Mouse (Mus musculus): ENCODE measurements around the gene Slc22a13.

Gene Slc22a13

DNA sequence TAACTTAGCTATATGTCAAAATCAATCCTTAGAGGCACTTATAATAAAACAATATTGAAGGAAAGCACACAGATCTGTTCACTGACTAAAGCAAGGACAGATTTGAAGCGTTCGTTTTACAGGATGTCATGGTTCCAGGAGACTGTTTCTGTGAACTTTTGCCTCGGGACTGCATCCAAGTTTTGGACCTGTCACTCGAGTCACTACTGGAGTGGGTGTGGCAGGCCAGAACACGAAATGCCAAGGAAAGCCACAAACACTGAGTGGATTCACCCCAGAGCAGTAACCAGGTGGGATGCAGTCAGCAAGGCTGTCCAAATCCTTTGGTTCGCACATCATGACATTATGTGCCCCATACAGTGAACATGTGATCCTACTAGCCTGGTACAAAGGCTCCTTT is 5.7 kb upstream of the Slc22a13 start:
- no peak for TF ChIP-seq CTCF (conservative IDR thresholded peaks at IDR 0.05; ENCODE audit: low read length)
- TF ChIP-seq POU5F1 (IDR thresholded peaks at IDR 0.05; ENCODE audit: borderline replicate concordance, low read length) = no peak
- no peak for TF ChIP-seq NANOG (IDR thresholded peaks at IDR 0.05; ENCODE audit: borderline replicate concordance, low read length)

DNA sequence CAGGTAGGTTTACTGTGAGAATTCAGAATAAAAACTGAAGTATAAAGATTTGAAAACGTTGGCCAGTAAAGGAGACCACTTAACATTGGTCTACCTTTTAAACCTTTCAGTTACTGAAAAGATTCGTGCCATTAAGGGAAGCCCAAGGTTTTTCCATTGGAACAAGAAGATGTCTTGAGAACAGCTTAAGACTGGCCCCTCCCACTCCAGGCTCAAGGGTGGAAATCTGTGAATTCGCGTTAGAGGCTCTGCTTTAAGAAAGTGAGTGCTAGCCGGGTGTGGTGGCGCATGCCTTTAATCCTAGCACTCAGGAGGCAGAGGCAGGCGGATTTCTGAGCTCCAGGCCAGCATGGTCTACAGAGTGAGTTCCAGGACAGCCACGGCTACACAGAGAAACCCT is 4.1 kb upstream of the Slc22a13 start:
- no peaks in the 10 kb centered on the region for H3K27me3 ChIP-seq (ENCODE audit: insufficient read depth, low read length)
- TF ChIP-seq NANOG (IDR thresholded peaks at IDR 0.05; ENCODE audit: borderline replicate concordance, low read length) = no peak
- no peak for TF ChIP-seq CTCF (conservative IDR thresholded peaks at IDR 0.05; ENCODE audit: low read length)
- TF ChIP-seq POU5F1 (IDR thresholded peaks at IDR 0.05; ENCODE audit: borderline replicate concordance, low read length) = no peak
- H3K9me3 ChIP-seq (ENCODE audit: low read length) = peaks cover 75% of the 10 kb centered on the region

More for the DNA sequence above, 5.7 kb upstream of the Slc22a13 start:
- H3K9me3 ChIP-seq (ENCODE audit: low read length) = peaks cover 75% of the 10 kb centered on the region
- no peaks in the 10 kb centered on the region for H3K36me3 ChIP-seq (ENCODE audit: insufficient read depth, low read length)
- no peaks in the 10 kb centered on the region for H3K4me1 ChIP-seq (replicated peaks; ENCODE audit: low read depth, low read length)
- H3K4me3 ChIP-seq (replicated peaks; ENCODE audit: low read length) = no peak overlapping the region
- no peaks in the 10 kb centered on the region for H3K27me3 ChIP-seq (ENCODE audit: insufficient read depth, low read length)

DNA sequence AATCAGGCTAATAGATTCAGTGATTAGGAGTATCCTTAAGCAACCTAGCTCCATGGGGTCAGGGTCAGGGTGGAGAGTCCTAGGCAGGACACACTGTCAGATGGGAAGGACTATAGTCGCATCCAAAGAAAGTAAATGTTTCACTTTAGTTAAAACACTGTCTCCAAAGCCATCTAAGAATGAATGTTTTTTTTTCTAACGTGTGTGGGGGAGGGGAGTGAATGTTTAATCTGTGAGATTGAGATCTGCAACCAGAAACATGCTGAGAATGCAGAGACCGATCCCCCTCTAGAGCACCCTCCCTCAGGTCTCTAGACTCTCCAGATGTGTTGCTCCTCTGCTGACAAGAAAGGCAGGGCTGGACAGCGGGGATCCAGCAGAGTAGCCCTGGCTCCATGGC is 1.8 kb downstream of the Slc22a13 start:
- H3K36me3 ChIP-seq (ENCODE audit: insufficient read depth, low read length) = no peaks in the 10 kb centered on the region
- TF ChIP-seq POU5F1 (IDR thresholded peaks at IDR 0.05; ENCODE audit: borderline replicate concordance, low read length) (no peak), NANOG (IDR thresholded peaks at IDR 0.05; ENCODE audit: borderline replicate concordance, low read length) (no peak), CTCF (conservative IDR thresholded peaks at IDR 0.05; ENCODE audit: low read length) (no peak)
- no peaks in the 10 kb centered on the region for H3K4me1 ChIP-seq (replicated peaks; ENCODE audit: low read depth, low read length)
- no peaks in the 10 kb centered on the region for H3K27me3 ChIP-seq (ENCODE audit: insufficient read depth, low read length)
- no peak overlapping the region for H3K4me3 ChIP-seq (replicated peaks; ENCODE audit: low read length)
- peaks cover 70% of the 10 kb centered on the region for H3K9me3 ChIP-seq (ENCODE audit: low read length)

More for the DNA sequence above, 4.1 kb upstream of the Slc22a13 start:
- Histone ChIP-seq H3K4me3 (replicated peaks; ENCODE audit: low read length) (no peak overlapping the region), H3K4me1 (replicated peaks; ENCODE audit: low read depth, low read length) (no peaks in the 10 kb centered on the region), H3K36me3 (ENCODE audit: insufficient read depth, low read length) (no peaks in the 10 kb centered on the region)

DNA sequence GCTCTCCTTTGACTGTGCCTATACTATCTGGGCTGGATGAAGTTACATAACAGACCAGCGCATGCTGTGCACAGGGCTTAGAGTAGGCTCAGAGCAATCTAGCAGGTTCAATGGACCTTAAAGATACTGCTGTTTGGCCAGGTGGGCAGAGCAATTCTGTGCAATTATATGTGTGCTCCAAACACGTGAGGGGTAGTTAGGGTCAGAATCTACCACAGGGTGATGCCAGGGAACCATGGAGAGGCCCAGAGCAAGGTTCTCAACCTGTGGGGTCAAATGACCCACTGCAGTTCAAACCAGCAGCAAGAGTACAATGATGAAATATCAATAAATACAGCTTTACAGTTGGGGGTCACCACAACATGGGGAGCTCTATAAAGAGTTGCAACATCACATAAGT is 2.2 kb downstream of the Slc22a13 start:
- TF ChIP-seq POU5F1 (IDR thresholded peaks at IDR 0.05; ENCODE audit: borderline replicate concordance, low read length) = no peak
- no peak for TF ChIP-seq NANOG (IDR thresholded peaks at IDR 0.05; ENCODE audit: borderline replicate concordance, low read length)
- TF ChIP-seq CTCF (conservative IDR thresholded peaks at IDR 0.05; ENCODE audit: low read length) = no peak
- H3K4me3 ChIP-seq (replicated peaks; ENCODE audit: low read length) = no peak overlapping the region
- H3K4me1 ChIP-seq (replicated peaks; ENCODE audit: low read depth, low read length) = no peaks in the 10 kb centered on the region
- peaks cover 65% of the 10 kb centered on the region for H3K9me3 ChIP-seq (ENCODE audit: low read length)
- no peaks in the 10 kb centered on the region for H3K27me3 ChIP-seq (ENCODE audit: insufficient read depth, low read length)
- H3K36me3 ChIP-seq (ENCODE audit: insufficient read depth, low read length) = no peaks in the 10 kb centered on the region

DNA sequence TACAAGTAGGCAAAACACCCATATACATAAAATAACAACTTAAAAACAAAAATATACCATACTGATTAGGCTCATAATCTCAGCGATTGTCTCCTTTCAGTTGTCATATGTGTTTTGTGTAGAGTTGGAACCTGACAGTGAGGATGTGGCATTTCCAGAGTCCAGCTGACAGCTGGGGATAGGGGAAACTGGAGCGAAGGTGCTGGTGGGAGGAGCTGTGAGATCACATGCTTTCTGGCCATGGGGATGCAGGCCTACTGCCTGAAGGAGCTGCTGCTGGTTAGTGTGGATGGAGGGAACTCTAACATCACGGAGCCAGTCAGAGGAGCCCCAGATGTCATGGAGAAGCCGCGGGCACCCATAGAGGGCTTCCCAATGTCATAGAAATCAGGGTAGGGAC is 3.1 kb downstream of the Slc22a13 start:
- Histone ChIP-seq H3K4me1 (replicated peaks; ENCODE audit: low read depth, low read length) (no peaks in the 10 kb centered on the region), H3K27me3 (ENCODE audit: insufficient read depth, low read length) (no peaks in the 10 kb centered on the region)
- TF ChIP-seq CTCF (conservative IDR thresholded peaks at IDR 0.05; ENCODE audit: low read length) (no peak), POU5F1 (IDR thresholded peaks at IDR 0.05; ENCODE audit: borderline replicate concordance, low read length) (no peak), NANOG (IDR thresholded peaks at IDR 0.05; ENCODE audit: borderline replicate concordance, low read length) (no peak)

DNA sequence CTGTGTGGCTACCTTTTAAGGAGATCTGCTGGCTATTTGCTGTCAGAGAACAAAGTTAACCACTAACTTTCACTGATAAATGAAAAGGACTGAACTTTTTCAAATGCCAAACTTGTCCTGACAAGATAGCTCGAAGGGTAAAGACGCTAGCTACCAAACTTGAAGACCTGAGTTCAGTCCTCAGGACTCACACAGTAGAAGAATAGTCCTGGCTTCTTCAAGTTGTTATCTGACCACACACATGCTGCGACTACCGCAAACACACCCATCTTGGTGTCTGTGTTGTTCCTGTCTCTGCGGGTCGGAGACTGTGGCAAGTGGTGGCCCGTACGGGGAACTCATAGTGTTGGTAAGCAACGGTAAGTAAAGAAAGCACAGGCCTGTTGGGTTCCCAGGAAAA is 5.3 kb downstream of the Slc22a13 start:
- Histone ChIP-seq H3K4me1 (replicated peaks; ENCODE audit: low read depth, low read length) (no peaks in the 10 kb centered on the region), H3K27me3 (ENCODE audit: insufficient read depth, low read length) (no peaks in the 10 kb centered on the region), H3K36me3 (ENCODE audit: insufficient read depth, low read length) (no peaks in the 10 kb centered on the region), H3K4me3 (replicated peaks; ENCODE audit: low read length) (no peak overlapping the region), H3K9me3 (ENCODE audit: low read length) (peaks cover 48% of the 10 kb centered on the region)
- no peak for TF ChIP-seq NANOG (IDR thresholded peaks at IDR 0.05; ENCODE audit: borderline replicate concordance, low read length)
- TF ChIP-seq CTCF (conservative IDR thresholded peaks at IDR 0.05; ENCODE audit: low read length) = no peak
- no peak for TF ChIP-seq POU5F1 (IDR thresholded peaks at IDR 0.05; ENCODE audit: borderline replicate concordance, low read length)

More for the DNA sequence above, 3.1 kb downstream of the Slc22a13 start:
- no peak overlapping the region for H3K4me3 ChIP-seq (replicated peaks; ENCODE audit: low read length)
- H3K9me3 ChIP-seq (ENCODE audit: low read length) = peaks cover 57% of the 10 kb centered on the region
- no peaks in the 10 kb centered on the region for H3K36me3 ChIP-seq (ENCODE audit: insufficient read depth, low read length)

DNA sequence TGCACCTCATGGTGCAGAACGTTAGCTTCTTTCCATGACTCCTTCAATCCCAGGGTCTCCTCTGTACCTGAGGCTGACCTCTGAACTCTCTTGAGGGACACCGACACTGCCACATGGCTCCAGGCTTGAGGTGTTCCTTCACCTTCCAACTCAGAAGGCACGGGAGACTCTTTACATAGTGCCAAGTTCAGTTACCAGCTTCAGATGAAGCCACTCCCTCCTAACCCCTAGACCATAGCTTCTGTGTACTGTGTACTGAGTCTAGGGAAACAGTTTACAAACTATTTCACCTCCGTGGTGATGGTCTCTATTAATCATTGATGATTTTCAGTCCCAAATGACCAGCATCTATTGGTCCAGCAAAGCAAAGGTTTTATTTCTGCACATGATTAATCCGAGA is 7.2 kb downstream of the Slc22a13 start:
- Histone ChIP-seq H3K4me1 (replicated peaks; ENCODE audit: low read depth, low read length) (no peaks in the 10 kb centered on the region), H3K36me3 (ENCODE audit: insufficient read depth, low read length) (no peaks in the 10 kb centered on the region), H3K27me3 (ENCODE audit: insufficient read depth, low read length) (no peaks in the 10 kb centered on the region), H3K9me3 (ENCODE audit: low read length) (peaks cover 39% of the 10 kb centered on the region), H3K4me3 (replicated peaks; ENCODE audit: low read length) (no peak overlapping the region)
- TF ChIP-seq NANOG (IDR thresholded peaks at IDR 0.05; ENCODE audit: borderline replicate concordance, low read length) (no peak), CTCF (conservative IDR thresholded peaks at IDR 0.05; ENCODE audit: low read length) (no peak), POU5F1 (IDR thresholded peaks at IDR 0.05; ENCODE audit: borderline replicate concordance, low read length) (no peak)

DNA sequence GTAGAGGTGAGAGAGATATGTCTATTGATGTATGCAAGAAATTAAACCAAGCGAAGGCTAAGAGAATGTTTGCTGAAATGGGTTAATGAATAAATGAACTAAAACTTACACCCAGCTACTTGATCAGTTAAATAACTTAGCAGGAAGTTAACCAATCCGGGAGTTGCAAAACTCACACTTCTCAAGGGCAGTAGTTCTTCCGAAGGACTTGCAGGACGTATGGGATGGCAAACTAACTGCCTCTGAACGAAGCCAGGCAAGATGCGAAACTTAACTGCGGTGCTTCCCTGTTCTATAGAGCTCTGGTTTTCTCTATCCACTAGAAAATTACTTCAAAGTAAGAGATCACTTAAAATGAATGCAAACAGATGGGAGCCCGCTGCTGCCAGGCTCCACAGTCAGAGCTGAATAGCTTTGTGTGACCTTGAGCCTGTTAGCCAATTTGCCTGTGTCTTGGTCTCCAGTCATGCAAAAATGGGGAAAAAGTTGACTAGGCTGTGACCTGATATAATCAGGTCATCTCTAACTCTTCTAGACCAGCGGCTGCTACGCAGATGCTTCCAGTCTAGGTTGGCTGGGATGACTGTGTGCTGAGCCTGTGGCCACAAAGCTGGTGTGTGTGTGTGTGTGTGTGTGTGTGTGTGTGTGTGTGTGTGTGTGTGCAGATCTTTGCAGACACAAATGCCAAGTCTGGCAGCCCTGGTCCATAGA is 9.6 kb downstream of the Slc22a13 start:
- Histone ChIP-seq H3K36me3 (ENCODE audit: insufficient read depth, low read length) (no peaks in the 10 kb centered on the region), H3K4me3 (replicated peaks; ENCODE audit: low read length) (no peak overlapping the region), H3K9me3 (ENCODE audit: low read length) (peaks cover 15% of the 10 kb centered on the region), H3K4me1 (replicated peaks; ENCODE audit: low read depth, low read length) (no peaks in the 10 kb centered on the region), H3K27me3 (ENCODE audit: insufficient read depth, low read length) (no peaks in the 10 kb centered on the region)
- TF ChIP-seq POU5F1 (IDR thresholded peaks at IDR 0.05; ENCODE audit: borderline replicate concordance, low read length) (no peak), CTCF (conservative IDR thresholded peaks at IDR 0.05; ENCODE audit: low read length) (no peak), NANOG (IDR thresholded peaks at IDR 0.05; ENCODE audit: borderline replicate concordance, low read length) (no peak)
